Comparison of ENCODE assay signal across 23 mouse cellular contexts in the genomic region with DNA sequence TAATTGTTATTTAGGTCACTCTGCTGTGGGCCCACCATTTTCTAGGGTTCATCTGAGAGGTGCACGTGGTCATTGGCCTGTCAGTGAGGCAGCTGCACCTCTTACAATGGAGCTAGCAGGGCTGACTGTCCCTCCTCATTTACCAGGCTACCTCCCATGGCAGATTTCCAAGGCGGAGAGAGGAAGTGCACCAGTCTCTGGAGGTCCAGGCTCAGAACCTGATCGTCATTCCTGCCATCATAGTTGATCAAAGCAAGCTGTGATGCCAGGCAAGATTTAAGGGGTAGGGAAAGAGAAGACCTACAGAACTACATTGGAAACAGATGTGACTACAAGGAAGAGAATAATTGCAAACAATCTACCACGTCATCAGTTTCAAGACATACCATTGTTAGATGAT.
DNase-seq lines count a peak whose midpoint lies in the region; TF ChIP-seq lines count a peak whose summit lies in the region.
"Had no signal": no experiment of that assay in that cellular context is flagged by ENCODE, and none has a peak within 500 bp of the region (broad histone marks: within the 10 kb centered on the region; RNA-seq: fewer than 3 reads in every experiment).

No protein-coding gene starts in this region.

- no peak for TF ChIP-seq POLR2A in heart, adult 2 months (IDR thresholded peaks at IDR 0.05; ENCODE audit: insufficient read depth, low read depth, low read length)

- H3K36me3 ChIP-seq in heart, embryonic 10.5 days: no peaks in the 10 kb centered on the region
- no peaks in the 10 kb centered on the region for H3K36me3 ChIP-seq in heart, adult 2 months (ENCODE audit: control insufficient read depth, insufficient read depth, low read length)
- H3K36me3 ChIP-seq: embryonic facial prominence, embryonic 15.5 days; forebrain, embryonic 12.5 days; heart, embryonic 12.5 days; limb, embryonic 13.5 days; lung, embryonic 15.5 days; midbrain, embryonic 12.5 days; neural tube, embryonic 12.5 days had no signal

- no peak overlapping the region for H3K4me3 ChIP-seq in heart, embryonic 10.5 days
- H3K4me3 ChIP-seq in heart, adult 2 months: no peak overlapping the region
- H3K4me3 ChIP-seq: embryonic facial prominence, embryonic 15.5 days; forebrain, embryonic 12.5 days; heart, embryonic 12.5 days; limb, embryonic 13.5 days; lung, embryonic 15.5 days; midbrain, embryonic 12.5 days; myocyte; neural tube, embryonic 12.5 days had no signal

- 67% methylated on average over 4 of the region's 4 CpGs for WGBS in heart, embryonic 10.5 days
- WGBS in heart, adult 2 months: 66% methylated on average over 4 of the region's 4 CpGs

- no peaks in the 10 kb centered on the region for H3K27me3 ChIP-seq in heart, embryonic 10.5 days (ENCODE audit: insufficient read depth, poor library complexity, severe bottlenecking)
- H3K27me3 ChIP-seq in heart, adult 2 months (ENCODE audit: control insufficient read depth, insufficient read depth, low read length): no peaks in the 10 kb centered on the region
- H3K27me3 ChIP-seq: embryonic facial prominence, embryonic 15.5 days; forebrain, embryonic 12.5 days; heart, embryonic 12.5 days; limb, embryonic 13.5 days; midbrain, embryonic 12.5 days; neural tube, embryonic 12.5 days had no signal

- H3K4me1 ChIP-seq in heart, embryonic 10.5 days: peaks cover 14% of the 10 kb centered on the region; the same call in 1 of the 2 replicates
- no peaks in the 10 kb centered on the region for H3K4me1 ChIP-seq in heart, adult 2 months (ENCODE audit: control insufficient read depth, insufficient read depth, low read length)
- H3K4me1 ChIP-seq: embryonic facial prominence, embryonic 15.5 days; forebrain, embryonic 12.5 days; midbrain, embryonic 12.5 days; neural tube, embryonic 12.5 days had no signal

- no peaks in the 10 kb centered on the region for H3K79me2 ChIP-seq in heart, adult 2 months (replicated peaks; ENCODE audit: control insufficient read depth, insufficient read depth, low read length)

- no peak for TF ChIP-seq EP300 in heart, adult 2 months (IDR thresholded peaks at IDR 0.05; ENCODE audit: insufficient read depth, low read depth, low read length)

- H3K27ac ChIP-seq in heart, embryonic 10.5 days: no peak overlapping the region
- H3K27ac ChIP-seq in heart, adult 2 months: no peak overlapping the region
- H3K27ac ChIP-seq: embryonic facial prominence, embryonic 15.5 days; forebrain, embryonic 12.5 days; limb, embryonic 13.5 days; lung, embryonic 15.5 days; midbrain, embryonic 12.5 days; neural tube, embryonic 12.5 days had no signal

- TF ChIP-seq CTCF in heart, adult 2 months (IDR thresholded peaks at IDR 0.05): no peak

- no peak overlapping the region for H3K9ac ChIP-seq in heart, adult 2 months (ENCODE audit: low read depth, low read length)
- H3K9ac ChIP-seq: embryonic facial prominence, embryonic 15.5 days; forebrain, embryonic 12.5 days; forebrain, postnatal 0 days; heart, embryonic 12.5 days; limb, embryonic 13.5 days; lung, embryonic 15.5 days; midbrain, embryonic 12.5 days; neural tube, embryonic 12.5 days had no signal

- H3K9me3 ChIP-seq in heart, embryonic 10.5 days: no peaks in the 10 kb centered on the region
- H3K9me3 ChIP-seq: embryonic facial prominence, embryonic 15.5 days; forebrain, embryonic 12.5 days; heart, embryonic 12.5 days; limb, embryonic 13.5 days; lung, embryonic 15.5 days; midbrain, embryonic 12.5 days; neural tube, embryonic 12.5 days had no signal

- intact Hi-C loops in heart, adult 2 months (cut with DNase I): no loop called here

- DNase-seq in heart, embryonic 10.5 days (ENCODE audit: low spot score): peak; percentile 13
- no peak for DNase-seq in heart, adult 2 months
- DNase-seq in retina, postnatal 1 day: peak; percentile 60
- no peak for DNase-seq in retina, embryonic 14.5 days (ENCODE audit: low spot score)
- peak; percentile 71 for DNase-seq in forelimb bud, embryonic 11.5 days (ENCODE audit: low read depth, low spot score)
- no peak for DNase-seq in layer of hippocampus, postnatal 14 days (ENCODE audit: low spot score in 2 of 2)
- DNase-seq in thymus, postnatal 36 days: no peak
- DNase-seq: adrenal gland, postnatal 25 days; cerebellum, adult 18-20 months; forebrain, postnatal 0 days; gastrocnemius, postnatal 10 days; kidney, adult 11 months; kidney, postnatal 14 days; layer of hippocampus, postnatal 36 days; lung, postnatal 36 days had no signal

Comparison
In these comparisons a context has a peak if more than half of its experiments do, and no peak if none do; other contexts are left out.
1. DNase-seq: peak in heart, embryonic 10.5 days (single experiment), retina, postnatal 1 day (single experiment) and forelimb bud, embryonic 11.5 days (single experiment); none in heart, adult 2 months (0 of 2), retina, embryonic 14.5 days (single experiment), layer of hippocampus, postnatal 14 days (0 of 2) and thymus, postnatal 36 days (0 of 2).